Mouse (Mus musculus) kidney, embryonic 15.5 days (tissue): ENCODE data around the gene Lsm4. TPM values are rescaled to one million over a fixed set of nuclear protein-coding genes. Genes with fewer than 3 reads are reported as not detected.
A peak's percentile ranks its signal among the peaks of the same experiment; 100 is the strongest.

Experiments
- ATAC-seq: fragments of 200-750 bp; cut with Nextera tagmentation; replicated peaks from 2 replicates; pipeline ENCODE4 v1.8.0; 2017; ENCODE audit warnings: moderate TSS enrichment; ENCODE audit not compliant: low FRiP score
- H3K27ac ChIP-seq: fragments of 300-500 bp; sonication (generic); 2 replicates; pipeline ENCODE4 v1.5.1; 2015; ENCODE audit warnings: mild to moderate bottlenecking, inconsistent platforms
- H3K27me3 ChIP-seq: fragments of 300-500 bp; sonication (generic); 2 replicates; pipeline ENCODE4 v1.6.1; 2015; ENCODE audit warnings: inconsistent platforms
- H3K36me3 ChIP-seq: fragments of 300-500 bp; sonication (generic); 2 replicates; pipeline ENCODE4 v1.6.1; 2015; ENCODE audit warnings: inconsistent platforms
- H3K4me1 ChIP-seq: fragments of 300-500 bp; sonication (generic); 2 replicates; pipeline ENCODE4 v1.6.1; 2015; ENCODE audit warnings: inconsistent platforms
- H3K4me2 ChIP-seq: fragments of 300-500 bp; sonication (generic); 2 replicates; pipeline ENCODE4 v1.6.1; 2015; ENCODE audit warnings: moderate library complexity, mild to moderate bottlenecking, inconsistent platforms
- H3K4me3 ChIP-seq: fragments of 300-500 bp; sonication (generic); replicated peaks from 2 replicates; pipeline ENCODE4 v1.5.1; 2015; ENCODE audit warnings: mild to moderate bottlenecking, inconsistent platforms
- H3K9ac ChIP-seq: fragments of 300-500 bp; sonication (generic); 2 replicates; pipeline ENCODE4 v1.6.1; 2015; ENCODE audit warnings: mild to moderate bottlenecking, inconsistent platforms
- H3K9me3 ChIP-seq: fragments of 300-500 bp; sonication (generic); replicated peaks from 2 replicates; pipeline ENCODE4 v1.6.1; 2016; ENCODE audit warnings: inconsistent platforms
- WGBS: fragments of 180-500 bp; shearing (Covaris S2); methylation state at CpG from one replicate; pipeline ENCODE4 v1.1.7; 2015; ENCODE audit warnings: mixed read lengths; 5-methylcytosine and 5-hydroxymethylcytosine counted together
- polyA plus RNA-seq: library from polyadenylated mRNA; unstranded; fragments of >200 nt; fragmentation: Nextera tagmentation; extraction: Ambion mirVana; gene quantifications from 2 replicates; pipeline ENCODE4 v1.2.1, GENCODE M21; 2015

Gene Lsm4
- polyA plus RNA-seq, 1 experiment from 2014 or later, result 291 TPM

DNA sequence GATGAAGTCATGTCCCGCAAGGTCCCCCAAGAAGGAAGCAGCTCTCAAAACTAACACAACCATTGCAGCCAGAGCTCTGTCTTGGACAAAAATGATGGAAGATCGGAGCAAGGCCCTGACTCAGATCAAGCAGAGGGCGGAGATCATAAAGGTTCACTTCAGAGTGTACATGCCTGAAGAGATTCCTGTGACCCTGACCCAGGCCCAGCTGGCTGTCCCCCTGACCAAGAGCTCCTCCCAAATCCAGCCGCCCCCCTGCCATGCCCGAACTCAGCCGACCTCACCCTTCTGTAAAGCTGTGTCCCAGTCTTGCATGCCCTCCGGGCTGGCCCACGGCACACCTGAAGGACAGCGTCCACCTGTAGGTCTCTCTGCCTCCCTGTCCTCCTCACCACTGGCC, 36.7 kb downstream of the Lsm4 start:
- Histone ChIP-seq H3K9ac (no peak overlapping the region), H3K9me3 (no peaks in the 10 kb centered on the region)
- ATAC-seq, result no peak

GRCm38 (mm10) chr8:70710296-70710695, 37.2 kb downstream of the Lsm4 start:
- H3K9ac ChIP-seq, result no peak overlapping the region
- H3K27me3 ChIP-seq, result no peaks in the 10 kb centered on the region
- H3K4me1 ChIP-seq, result peaks cover 14% of the 10 kb centered on the region; the same call in 1 of the 2 replicates
- H3K4me3 ChIP-seq, result no peak overlapping the region
- H3K36me3 ChIP-seq, result no peaks in the 10 kb centered on the region
- 95% methylated on average over 1 of the region's 1 CpGs for WGBS
- no peaks in the 10 kb centered on the region for H3K9me3 ChIP-seq
- ATAC-seq, result no peak
- no peak overlapping the region for H3K27ac ChIP-seq
- no peak overlapping the region for H3K4me2 ChIP-seq

More for the DNA sequence above, 36.7 kb downstream of the Lsm4 start:
- H3K4me1 ChIP-seq, result peaks cover 14% of the 10 kb centered on the region; the same call in 1 of the 2 replicates
- 82% methylated on average over 9 of the region's 9 CpGs for WGBS
- H3K4me3 ChIP-seq, result no peak overlapping the region
- H3K27me3 ChIP-seq, result no peaks in the 10 kb centered on the region
- H3K36me3 ChIP-seq, result no peaks in the 10 kb centered on the region
- no peak overlapping the region for H3K4me2 ChIP-seq
- no peak overlapping the region for H3K27ac ChIP-seq

- H3K27me3 ChIP-seq, result no peaks in the 10 kb centered on the region
- H3K36me3 ChIP-seq, result no peaks in the 10 kb centered on the region
- no peak overlapping the region for H3K4me3 ChIP-seq
- no peaks in the 10 kb centered on the region for H3K9me3 ChIP-seq
- no peak overlapping the region for H3K27ac ChIP-seq
- H3K4me1 ChIP-seq, result peaks cover 14% of the 10 kb centered on the region; the same call in 1 of the 2 replicates
- ATAC-seq, result no peak
- no peak overlapping the region for H3K4me2 ChIP-seq
- H3K9ac ChIP-seq, result no peak overlapping the region
- WGBS, result 84% methylated on average over 11 of the region's 11 CpGs
Measured at GRCm38 (mm10) chr8:70711041-70711440, 38.0 kb downstream of the Lsm4 start.

DNA sequence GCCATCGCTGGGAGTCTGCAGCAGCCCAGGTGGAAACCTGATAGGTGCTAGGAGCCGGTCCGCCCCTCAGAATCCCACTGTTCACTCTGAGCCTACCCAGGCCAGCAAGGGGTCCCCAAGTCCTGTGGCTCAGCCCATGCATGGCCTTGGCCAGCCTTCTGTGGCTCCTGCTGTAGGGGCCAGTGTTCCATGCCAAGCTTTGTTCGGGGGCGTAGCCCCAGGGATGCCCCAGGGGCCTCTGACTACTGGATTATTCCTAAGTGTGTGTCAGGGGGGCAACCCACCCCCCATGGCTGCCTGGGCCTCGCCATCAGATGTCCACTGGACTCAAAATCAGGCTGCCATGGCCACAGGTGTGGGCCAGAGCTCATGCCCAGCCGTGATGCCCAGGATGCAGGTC, 40.9 kb downstream of the Lsm4 start:
- 0 out of 2 replicates have a peak, but pooled peaks have one; percentile 3 for ATAC-seq
- Histone ChIP-seq H3K4me3 (no peak overlapping the region), H3K27ac (no peak overlapping the region), H3K9ac (no peak overlapping the region), H3K36me3 (no peaks in the 10 kb centered on the region), H3K4me2 (no peak overlapping the region), H3K27me3 (no peaks in the 10 kb centered on the region), H3K4me1 (peaks cover 19% of the 10 kb centered on the region; the same call in 1 of the 2 replicates), H3K9me3 (no peaks in the 10 kb centered on the region)
- WGBS, result 77% methylated on average over 7 of the region's 7 CpGs

GRCm38 (mm10) chr8:70715086-70715485, 42.0 kb downstream of the Lsm4 start:
- WGBS, result 40% methylated on average over 2 of the region's 2 CpGs
- Histone ChIP-seq H3K36me3 (no peaks in the 10 kb centered on the region), H3K9ac (no peak overlapping the region), H3K4me3 (no peak overlapping the region), H3K27me3 (0 out of 2 replicates have a peak, but pooled peaks cover 3% of the 10 kb centered on the region), H3K4me2 (no peak overlapping the region), H3K4me1 (peaks cover 19% of the 10 kb centered on the region; the same call in 1 of the 2 replicates), H3K27ac (no peak overlapping the region), H3K9me3 (no peaks in the 10 kb centered on the region)
- ATAC-seq, result no peak

DNA sequence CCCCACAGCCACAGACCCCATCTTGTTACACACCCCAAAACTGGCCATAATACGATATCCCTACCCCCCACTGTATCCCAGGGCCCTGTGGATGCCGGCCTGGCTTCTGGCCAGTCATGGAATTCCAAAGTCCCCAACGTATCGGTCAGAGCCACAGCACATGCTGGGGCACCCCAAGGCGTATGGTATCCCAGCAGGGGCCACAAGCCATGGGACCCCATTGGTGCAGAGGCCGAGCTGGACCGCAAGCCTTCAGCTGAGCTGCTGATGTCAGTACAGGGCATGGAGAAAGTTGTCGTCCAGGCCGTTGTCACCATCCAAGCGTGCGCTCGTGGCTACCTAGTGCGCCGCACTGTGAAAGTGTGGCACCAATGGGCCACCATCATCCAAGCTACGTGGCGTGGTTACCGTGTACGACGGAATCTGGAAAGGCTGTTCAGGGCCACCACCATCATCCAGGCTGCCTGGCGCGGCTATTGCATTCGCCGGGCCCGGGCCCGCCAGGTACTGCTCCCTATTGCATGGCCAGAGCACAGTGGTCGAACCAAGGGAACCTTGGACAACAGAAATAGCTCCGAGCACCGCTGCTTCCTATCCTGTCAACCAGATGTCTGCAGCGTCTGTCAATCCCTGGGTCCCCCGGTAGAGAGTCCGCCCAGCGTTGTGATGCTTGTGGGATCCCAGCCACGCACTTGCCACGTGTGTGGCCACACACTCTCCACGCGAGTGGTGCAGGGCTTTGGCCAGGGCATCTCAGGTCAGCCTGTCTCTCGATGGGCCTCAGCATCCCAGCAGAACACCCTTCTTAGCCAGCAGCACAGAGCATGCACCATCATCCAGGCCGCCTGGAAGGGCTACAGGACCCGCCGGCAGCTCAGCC, 43.7 kb downstream of the Lsm4 start:
- Histone ChIP-seq H3K4me3 (no peak overlapping the region), H3K27ac (no peak overlapping the region), H3K4me2 (no peak overlapping the region), H3K27me3 (0 out of 2 replicates have a peak, but pooled peaks cover 3% of the 10 kb centered on the region), H3K9me3 (no peaks in the 10 kb centered on the region), H3K4me1 (peaks cover 19% of the 10 kb centered on the region; the same call in 1 of the 2 replicates), H3K9ac (no peak overlapping the region), H3K36me3 (no peaks in the 10 kb centered on the region)
- WGBS, result 88% methylated on average over 40 of the region's 40 CpGs
- no peak for ATAC-seq

DNA sequence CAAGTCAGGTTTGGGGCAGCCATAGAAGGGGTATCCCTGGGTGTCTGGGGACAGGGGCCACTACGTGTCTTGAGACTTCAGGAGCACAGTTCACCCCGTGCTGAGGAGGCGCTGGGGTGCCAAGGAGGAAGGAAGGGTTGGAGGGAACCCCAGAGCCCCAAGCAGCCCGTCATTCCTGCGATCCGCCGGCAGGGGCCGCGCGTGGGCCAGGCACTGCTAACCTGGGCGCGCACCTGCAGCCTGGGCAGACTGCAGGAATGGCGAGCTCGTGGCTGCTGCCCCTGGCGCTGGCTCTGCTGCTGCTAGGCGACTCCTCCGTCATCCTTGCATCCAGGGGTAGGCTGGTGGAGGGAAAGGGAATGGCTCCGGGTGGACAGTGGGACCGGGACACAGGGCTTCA, 45.2 kb downstream of the Lsm4 start, which contains the start of gene Gm3336:
Gene Gm3336 (plus strand): TSS at position 247 of the 400 bp plus-strand sequence.
- H3K4me3 ChIP-seq, result no peak within 1 kb of the TSS
- no peak within 1 kb of the TSS for H3K27ac ChIP-seq
- peak; percentile 15; the same call in 1 of the 2 replicates for ATAC-seq
- no peaks in the 10 kb centered on the region for H3K9me3 ChIP-seq
- no peak within 1 kb of the TSS for H3K9ac ChIP-seq
- H3K4me2 ChIP-seq, result peak within 1 kb of the TSS; percentile 31; the same call in 1 of the 2 replicates
- H3K27me3 ChIP-seq, result 0 out of 2 replicates have a peak, but pooled peaks cover 3% of the 10 kb centered on the region
- no peaks in the 10 kb centered on the region for H3K36me3 ChIP-seq
- peaks cover 17% of the 10 kb centered on the region for H3K4me1 ChIP-seq
- 3% methylated on average over 19 of the region's 19 CpGs for WGBS

GRCm38 (mm10) chr8:70719796-70720270, 46.8 kb downstream of the Lsm4 start:
- Histone ChIP-seq H3K36me3 (no peaks in the 10 kb centered on the region), H3K4me3 (no peak overlapping the region), H3K4me2 (no peak overlapping the region), H3K4me1 (peaks cover 22% of the 10 kb centered on the region), H3K9me3 (no peaks in the 10 kb centered on the region), H3K27ac (no peak overlapping the region), H3K9ac (no peak overlapping the region), H3K27me3 (0 out of 2 replicates have a peak, but pooled peaks cover 3% of the 10 kb centered on the region)
- 51% methylated on average over 9 of the region's 9 CpGs for WGBS
- ATAC-seq, result no peak

DNA sequence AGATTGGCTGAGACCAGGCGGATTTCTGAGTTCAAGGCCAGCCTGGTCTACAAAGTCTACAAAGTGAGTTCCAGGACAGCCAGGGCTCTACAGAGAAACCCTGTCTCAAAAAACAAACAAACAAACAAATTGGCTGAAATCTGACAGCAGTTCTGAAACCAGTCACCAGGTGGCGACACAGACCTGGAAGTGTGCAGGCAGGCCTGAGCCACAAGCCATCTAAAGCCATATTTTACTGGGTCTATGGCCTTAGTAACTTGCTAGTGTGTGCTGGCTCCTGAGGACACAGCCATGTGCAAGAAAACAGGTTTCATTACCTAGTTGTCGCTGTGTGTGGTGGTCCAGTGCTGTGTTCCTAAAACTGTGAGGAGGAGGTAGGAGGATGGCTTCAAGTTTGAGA, 47.7 kb downstream of the Lsm4 start:
- no peak overlapping the region; the same call in 1 of the 2 replicates for H3K27ac ChIP-seq
- no peaks in the 10 kb centered on the region for H3K9me3 ChIP-seq
- WGBS, result 7% methylated on average over 3 of the region's 3 CpGs
- peaks cover 26% of the 10 kb centered on the region for H3K4me1 ChIP-seq
- H3K27me3 ChIP-seq, result 0 out of 2 replicates have a peak, but pooled peaks cover 3% of the 10 kb centered on the region
- no peaks in the 10 kb centered on the region for H3K36me3 ChIP-seq
- no peak for ATAC-seq
- H3K4me3 ChIP-seq, result no peak overlapping the region
- no peak overlapping the region for H3K4me2 ChIP-seq
- no peak overlapping the region for H3K9ac ChIP-seq

DNA sequence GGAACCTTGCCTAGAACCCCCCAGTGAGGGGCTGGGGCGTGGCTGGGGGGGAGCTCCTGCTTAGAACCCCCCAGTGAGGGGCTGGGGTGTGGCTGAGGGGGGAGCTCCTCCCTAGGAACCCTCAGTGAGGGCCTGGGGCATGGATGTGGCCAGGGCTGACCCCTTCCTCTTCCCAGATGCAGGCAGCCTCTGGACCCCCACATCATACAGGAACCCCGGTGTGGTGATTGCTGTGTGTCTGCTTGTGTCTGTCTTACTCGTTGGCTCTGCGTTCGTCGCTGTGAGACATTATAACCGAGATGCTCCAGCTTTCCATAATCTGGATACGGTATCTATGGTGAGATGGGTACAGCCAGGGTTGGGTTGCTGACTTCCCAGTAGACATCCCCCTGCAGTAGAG, 48.6 kb downstream of the Lsm4 start:
- WGBS, result 82% methylated on average over 8 of the region's 8 CpGs
- ATAC-seq, result no peak
- Histone ChIP-seq H3K9ac (no peak overlapping the region), H3K27me3 (peaks cover 4% of the 10 kb centered on the region; the same call in 1 of the 2 replicates), H3K4me2 (no peak overlapping the region), H3K9me3 (no peaks in the 10 kb centered on the region), H3K4me1 (peaks cover 26% of the 10 kb centered on the region), H3K4me3 (no peak overlapping the region), H3K27ac (no peak overlapping the region), H3K36me3 (no peaks in the 10 kb centered on the region)

DNA sequence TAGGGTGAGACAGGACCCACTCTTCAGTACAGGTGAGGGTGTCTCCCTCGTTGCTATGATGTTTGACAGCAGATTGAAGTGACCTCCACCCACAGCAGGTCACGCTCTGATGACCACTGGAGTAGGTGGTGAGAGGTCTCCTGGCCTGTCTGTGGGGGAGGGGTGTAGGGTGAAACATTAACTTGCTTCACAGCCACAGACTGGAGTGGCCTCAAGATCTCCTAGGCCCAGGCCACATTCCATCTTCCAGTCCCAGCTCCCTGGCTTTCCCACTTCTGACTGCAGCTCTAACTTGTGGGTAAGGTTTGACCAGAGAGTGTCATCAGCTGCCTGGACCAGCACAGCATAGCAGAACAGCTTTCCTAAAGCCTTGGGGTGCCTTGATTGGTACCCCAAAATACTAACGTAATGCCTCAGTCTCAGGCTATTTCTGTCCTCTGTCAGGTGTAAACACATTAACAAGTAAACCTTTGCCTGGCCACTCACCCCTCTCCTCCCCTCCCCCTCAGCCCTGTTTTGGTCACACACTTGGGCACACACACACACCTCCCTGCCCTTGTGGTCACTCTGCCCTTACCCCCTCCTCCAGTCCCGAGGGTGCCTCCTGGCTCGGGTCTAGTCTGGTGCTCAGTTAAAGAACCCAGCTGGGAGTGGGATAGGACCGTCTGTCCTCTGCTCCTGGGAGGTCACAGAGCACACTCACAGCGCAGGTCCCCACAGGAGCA, 50.6 kb downstream of the Lsm4 start, which contains the start of gene Pde4c:
Gene Pde4c (plus strand): TSS at position 235 of the 725 bp plus-strand sequence.
- H3K27ac ChIP-seq, result peak within 1 kb of the TSS; percentile 96
- H3K4me2 ChIP-seq, result peak within 1 kb of the TSS; percentile 44
- WGBS, result 44% methylated on average over 7 of the region's 7 CpGs
- peak; percentile 89 for ATAC-seq
- no peaks in the 10 kb centered on the region for H3K36me3 ChIP-seq
- peaks cover 22% of the 10 kb centered on the region for H3K4me1 ChIP-seq
- peak within 1 kb of the TSS; percentile 20 for H3K4me3 ChIP-seq
- H3K9ac ChIP-seq, result 0 out of 2 replicates have a peak within 1 kb of the TSS, but pooled peaks have one; percentile 26
- peaks cover 22% of the 10 kb centered on the region for H3K27me3 ChIP-seq
- no peaks in the 10 kb centered on the region for H3K9me3 ChIP-seq
